Mouse (Mus musculus): ENCODE data around the gene Fam110a.

Fam110a gene

DNA sequence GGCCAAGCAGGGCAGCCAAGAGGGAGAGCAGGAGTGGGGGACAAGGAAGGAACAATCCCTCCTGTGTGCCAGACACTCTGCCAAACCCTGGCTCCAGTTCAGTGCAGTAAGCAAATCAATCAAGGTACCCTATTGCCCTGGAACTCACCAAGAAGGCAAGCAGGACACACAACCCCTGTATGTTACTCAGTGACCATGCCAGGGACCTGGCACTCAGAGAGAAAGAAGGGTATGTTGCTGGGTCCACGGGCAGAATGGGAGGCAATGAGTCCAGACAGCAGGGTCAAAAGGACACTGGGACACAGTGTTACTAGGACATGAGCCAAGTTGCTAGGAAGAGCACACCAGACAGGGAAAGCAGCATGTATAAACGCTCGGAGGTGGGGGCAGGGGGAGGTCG is 54.3 kb downstream of the Fam110a start:
- no peak for DNase-seq

- no peak for DNase-seq
Measured at GRCm38 (mm10) chr2:151924276-151924675, 55.7 kb downstream of the Fam110a start.

GRCm38 (mm10) chr2:151921596-151921995 is 58.4 kb downstream of the Fam110a start:
- no peak for DNase-seq

GRCm38 (mm10) chr2:151921068-151921467 is 59.0 kb downstream of the Fam110a start:
- no peak for DNase-seq
